Comparison of ENCODE assay signal across 25 mouse cellular contexts in genomic region chr4:33705722-33706121, GRCm38 (mm10).
A peak's percentile ranks its signal among the peaks of the same experiment; 100 is the strongest.
DNase-seq lines count a peak whose midpoint lies in the region; ATAC-seq and TF ChIP-seq lines count a peak whose summit lies in the region.
"Had no signal": no experiment of that assay in that cellular context is flagged by ENCODE, and none has a peak within 500 bp of the region (broad histone marks: within the 10 kb centered on the region; RNA-seq: fewer than 3 reads in every experiment).

No protein-coding gene starts in this region.

- no peak for DNase-seq in lung, adult 2 months
- peak; percentile 25 for DNase-seq in 3T3-L1 (ENCODE audit: low read depth, low spot score)
- DNase-seq in NIH3T3 (ENCODE audit: low read depth) = peak; percentile 24
- DNase-seq in ovary, postnatal 10 days (ENCODE audit: low spot score) = no peak
- DNase-seq: adrenal gland, adult 2 months; adrenal gland, postnatal 10 days; adrenal gland, postnatal 25 days; B cell, adult 2 months; cerebellum, adult 11 months; cerebellum, adult 18-20 months; cerebellum, adult 8-10 months; cerebellum, adult 9-11 months; cerebellum, postnatal 36 days; embryo, embryonic 11 days had no signal

- H3K36me3 ChIP-seq in lung, embryonic 16.5 days (ENCODE audit: control insufficient read depth, insufficient read depth, low read length) = no peaks in the 10 kb centered on the region
- H3K36me3 ChIP-seq: embryonic facial prominence, embryonic 13.5 days; embryonic facial prominence, embryonic 15.5 days; forebrain, embryonic 10.5 days; forebrain, embryonic 12.5 days; G1E had no signal

- no peak overlapping the region for H3K4me3 ChIP-seq in lung, embryonic 16.5 days (ENCODE audit: low read length)
- H3K4me3 ChIP-seq in lung, adult 2 months (replicated peaks; ENCODE audit: extremely low read depth, low read depth, low read length) = no peak overlapping the region
- H3K4me3 ChIP-seq: embryonic facial prominence, embryonic 13.5 days; embryonic facial prominence, embryonic 15.5 days; erythroblast, embryonic 14.5 days; forebrain, embryonic 10.5 days; forebrain, embryonic 12.5 days had no signal

- H3K27me3 ChIP-seq in lung, embryonic 16.5 days (ENCODE audit: control insufficient read depth, insufficient read depth, low read depth, low read length) = no peaks in the 10 kb centered on the region
- H3K27me3 ChIP-seq: CH12.LX; embryonic facial prominence, embryonic 13.5 days; embryonic facial prominence, embryonic 15.5 days; forebrain, embryonic 12.5 days had no signal

- WGBS in lung, embryonic 16.5 days = 82% methylated on average over 6 of the region's 6 CpGs
- 84% methylated on average over 6 of the region's 6 CpGs for WGBS in lung, adult 2 months

- H3K9ac ChIP-seq in lung, embryonic 16.5 days (ENCODE audit: low read length) = no peak overlapping the region
- H3K9ac ChIP-seq: embryonic facial prominence, embryonic 13.5 days; embryonic facial prominence, embryonic 15.5 days; forebrain, embryonic 12.5 days had no signal

- H3K4me1 ChIP-seq in lung, embryonic 16.5 days (replicated peaks; ENCODE audit: control insufficient read depth, insufficient read depth, low read length) = no peaks in the 10 kb centered on the region
- no peaks in the 10 kb centered on the region for H3K4me1 ChIP-seq in lung, adult 2 months (ENCODE audit: control insufficient read depth, insufficient read depth, low read length)
- H3K4me1 ChIP-seq: embryonic facial prominence, embryonic 13.5 days; embryonic facial prominence, embryonic 15.5 days; forebrain, embryonic 10.5 days; forebrain, embryonic 12.5 days had no signal

- no peak for TF ChIP-seq POLR2A in lung, adult 2 months (IDR thresholded peaks at IDR 0.05; ENCODE audit: borderline replicate concordance, extremely low read depth, low read depth, low read length)

- peak; percentile 60; the same call in 1 of the 2 replicates for ATAC-seq in lung, embryonic 16.5 days (ENCODE audit: low read depth)
- ATAC-seq: CD4-positive, CD25-positive, alpha-beta regulatory T cell, adult 4 months; forebrain, embryonic 14.5 days; forebrain, embryonic 16.5 days had no signal

- no peaks in the 10 kb centered on the region for H3K9me3 ChIP-seq in lung, embryonic 16.5 days (ENCODE audit: control insufficient read depth, low read length)
- H3K9me3 ChIP-seq: embryonic facial prominence, embryonic 13.5 days; embryonic facial prominence, embryonic 15.5 days had no signal

- no peak overlapping the region for H3K4me2 ChIP-seq in lung, embryonic 16.5 days (ENCODE audit: low read depth, low read length)
- H3K4me2 ChIP-seq: embryonic facial prominence, embryonic 13.5 days; embryonic facial prominence, embryonic 15.5 days; forebrain, embryonic 12.5 days had no signal

- H3K27ac ChIP-seq in lung, embryonic 16.5 days (ENCODE audit: low read length) = no peak overlapping the region
- H3K27ac ChIP-seq: embryonic facial prominence, embryonic 13.5 days; embryonic facial prominence, embryonic 15.5 days; forebrain, embryonic 10.5 days; forebrain, embryonic 12.5 days had no signal

- TF ChIP-seq CTCF in lung, adult 2 months (IDR thresholded peaks at IDR 0.05; ENCODE audit: insufficient read depth, low read length) = no peak

Comparison
In these comparisons a context has a peak if more than half of its experiments do, and no peak if none do; other contexts are left out.
1. DNase-seq: peak in 3T3-L1 (single experiment) and NIH3T3 (single experiment); none in lung, adult 2 months (single experiment) and ovary, postnatal 10 days (single experiment).